Mouse (Mus musculus) kidney, postnatal 25 days (tissue): ENCODE measurements at regions not wholly inside any gene's neighbourhood (a gene's known extent, or its start where the extent isn't known, plus 50 kb on each side); places are given as distances from the start of the nearest gene placed in this dataset.

Experiments used
- DNase-seq, 2 experiments: peaks; one replicate each; pipeline ENCODE4 v3.0.0; 2021; ENCODE audit warnings: mixed read lengths in 2 of 2

DNA sequence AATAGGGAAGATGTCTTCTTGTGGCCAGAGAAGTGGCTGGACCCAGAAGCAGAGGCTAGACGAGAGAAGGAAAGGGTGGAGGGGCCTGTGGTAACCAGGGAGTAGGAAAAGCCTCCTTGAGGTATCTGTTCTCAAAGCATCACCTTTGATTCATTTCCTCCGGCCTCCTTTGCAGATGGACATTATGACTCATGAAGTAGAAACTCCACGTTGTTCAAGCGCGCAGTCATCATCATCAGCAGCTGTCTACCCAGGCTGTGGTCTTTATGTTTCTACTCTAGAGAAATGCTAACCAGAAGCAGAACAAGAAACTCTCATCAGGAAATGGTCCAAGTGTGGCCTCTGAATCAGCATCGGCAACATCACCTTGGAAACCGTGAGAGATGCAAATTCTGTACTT is 50.3 kb upstream of the Acpp start:
- no peak for DNase-seq
